Comparison of ENCODE assay signal across 17 mouse cellular contexts in the genomic region with DNA sequence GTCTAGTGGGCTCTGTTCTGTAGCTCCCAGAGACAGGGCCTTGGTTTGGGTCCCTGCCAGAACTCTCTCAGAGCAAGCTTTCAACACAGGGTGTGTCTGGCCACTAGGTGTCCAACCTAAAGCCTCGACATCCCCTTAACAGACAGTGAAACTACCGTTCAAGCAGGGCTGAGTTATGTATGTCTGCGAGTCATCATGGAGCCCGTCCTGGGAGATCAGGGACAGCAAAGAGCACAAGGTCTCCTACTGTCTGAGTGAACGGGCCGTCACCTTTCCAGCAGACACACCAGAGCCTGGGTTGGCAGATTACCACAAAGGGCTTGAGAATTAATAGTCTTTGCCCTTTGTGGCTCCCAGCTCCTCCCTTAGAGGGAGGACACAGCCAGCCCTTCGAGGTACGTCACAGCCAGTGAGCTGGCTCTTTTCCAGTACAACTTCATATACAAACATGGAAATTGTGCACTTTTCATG. TPM values are rescaled to one million over a fixed set of nuclear protein-coding genes. Genes with fewer than 3 reads are reported as not detected.
DNase-seq lines count a peak whose midpoint lies in the region; ATAC-seq and TF ChIP-seq lines count a peak whose summit lies in the region.
"Had no signal": no experiment of that assay in that cellular context is flagged by ENCODE, and none has a peak within 500 bp of the region (broad histone marks: within the 10 kb centered on the region; RNA-seq: fewer than 3 reads in every experiment).

No protein-coding gene starts in this region.

- 30% methylated on average over 8 of the region's 8 CpGs for WGBS in lung, postnatal 0 days

- H3K4me2 ChIP-seq in lung, postnatal 0 days (replicated peaks; ENCODE audit: low read depth, low read length), result 0 out of 2 replicates have a peak overlapping the region, but pooled peaks have one; percentile 8
- H3K4me2 ChIP-seq: heart, embryonic 12.5 days; hindbrain, embryonic 14.5 days had no signal

- TF ChIP-seq CTCF in lung, postnatal 0 days (IDR thresholded peaks at IDR 0.05), result peak; percentile 51

- H3K4me1 ChIP-seq in lung, postnatal 0 days (ENCODE audit: insufficient read depth, low read depth, low read length), result no peaks in the 10 kb centered on the region

- peak; percentile 38 for DNase-seq in adrenal gland, postnatal 10 days
- DNase-seq in adrenal gland, adult 2 months, result no peak
- peak; percentile 77 for DNase-seq in lung, postnatal 0 days (ENCODE audit: low spot score)
- DNase-seq in lung, adult 18-20 months, result no peak
- DNase-seq in kidney, postnatal 10 days, result peak; percentile 55
- DNase-seq in urinary bladder, adult 18-20 months (ENCODE audit: low spot score in 2 of 2), result no peak
- DNase-seq in thymus, postnatal 25 days, result no peak
- DNase-seq in T-cell, adult 2 months (ENCODE audit: low spot score), result no peak

- TF ChIP-seq EP300 in lung, postnatal 0 days (IDR thresholded peaks at IDR 0.05), result no peak

- 0 out of 2 replicates have a peak, but pooled peaks cover 2% of the 10 kb centered on the region for H3K36me3 ChIP-seq in lung, postnatal 0 days (ENCODE audit: insufficient read depth, low read length)

- no peak overlapping the region for H3K9ac ChIP-seq in lung, postnatal 0 days (replicated peaks; ENCODE audit: low read depth)
- H3K9ac ChIP-seq: heart, embryonic 12.5 days; hindbrain, embryonic 14.5 days had no signal

- peak overlapping the region; percentile 17; the same call in 1 of the 2 replicates for H3K27ac ChIP-seq in lung, postnatal 0 days (ENCODE audit: low read length)
- H3K27ac ChIP-seq: hindbrain, embryonic 14.5 days had no signal

- no peaks in the 10 kb centered on the region for H3K9me3 ChIP-seq in lung, postnatal 0 days (ENCODE audit: low read length)
- H3K9me3 ChIP-seq: heart, embryonic 12.5 days had no signal

- H3K27me3 ChIP-seq in lung, postnatal 0 days (replicated peaks; ENCODE audit: insufficient read depth, low read length), result no peaks in the 10 kb centered on the region

- no peak overlapping the region for H3K4me3 ChIP-seq in lung, postnatal 0 days (ENCODE audit: low read depth, low read length)
- H3K4me3 ChIP-seq: heart, embryonic 12.5 days had no signal

- ATAC-seq in lung, postnatal 0 days, result peak; percentile 57

RNA-seq across cellular contexts. Expression of a gene that starts 10.9 kb away (rescaled TPM):
- total RNA-seq in adrenal gland, postnatal 10 days (2021), result not detected
- not detected for total RNA-seq in adrenal gland, adult 2 months (2021)
- polyA plus RNA-seq in adrenal gland, adult 2 months (2012; rRNA removed), result not detected in 2 replicates
- polyA plus RNA-seq in lung, postnatal 0 days (2015; fragmentation: Nextera tagmentation; extraction: Ambion mirVana), result not detected in 2 replicates
- total RNA-seq: gastrocnemius, adult 18-20 months; layer of hippocampus, postnatal 10 days had no signal
- polyA plus RNA-seq: C2C12; cortical plate, adult 2 months; heart, embryonic 12.5 days; hindbrain, embryonic 14.5 days; limb, embryonic 11.5 days; spleen, adult 2 months; urinary bladder, adult 2 months had no signal

RNA-seq across cellular contexts. Expression of a gene that starts 15.2 kb away (rescaled TPM):
- 10 to 100 TPM; 38.2 to 40.2 TPM for total RNA-seq in adrenal gland, postnatal 10 days (2021)
- 10 to 100 TPM; 40.5 to 53.8 TPM for total RNA-seq in adrenal gland, adult 2 months (2021)
- 33.0 and 42.8 TPM in 2 replicates for polyA plus RNA-seq in adrenal gland, adult 2 months (2012; rRNA removed)
- polyA plus RNA-seq in lung, postnatal 0 days (2015; fragmentation: Nextera tagmentation; extraction: Ambion mirVana), result 15.6 TPM in 2 replicates

Comparison
In these comparisons a context has a peak if more than half of its experiments do, and no peak if none do; other contexts are left out.
1. DNase-seq: peak in adrenal gland, postnatal 10 days (single experiment), lung, postnatal 0 days (single experiment) and kidney, postnatal 10 days (single experiment); none in adrenal gland, adult 2 months (single experiment), lung, adult 18-20 months (0 of 2), urinary bladder, adult 18-20 months (0 of 2), thymus, postnatal 25 days (single experiment) and T-cell, adult 2 months (single experiment).